Mouse (Mus musculus) left cerebral cortex, postnatal 14 days (tissue): ENCODE data around the gene Srsf4. TPM values are rescaled to one million over a fixed set of nuclear protein-coding genes. Genes with fewer than 3 reads are reported as not detected.

Experiments used
- DNase-seq, 2 experiments: peaks; one replicate each; pipeline ENCODE4 v3.0.0; 2021 to 2022; ENCODE audit warnings: low spot score in 2 of 2, mixed read lengths in 1 of 2
- intact Hi-C: fragments of 180-260 bp; cut with DNase I; formaldehyde crosslinking; loops from one replicate; pipeline ENCODE4 v1.15.1; 2025
- total RNA-seq, 2 experiments: library from RNA; stranded (reverse); gene quantifications; 2 replicates each; pipeline ENCODE4 v1.2.3; 2021

Gene Srsf4
- total RNA-seq, 2 experiments from 2014 or later: 67.2 to 78.6 TPM

GRCm38 (mm10) chr4:131929146-131929545 lies 55.7 kb downstream of the Srsf4 start:
- intact Hi-C loops: no loop called here
- DNase-seq: no peak

GRCm38 (mm10) chr4:131939459-131939858 lies 66.0 kb downstream of the Srsf4 start:
- no peak for DNase-seq
- intact Hi-C loops: no loop called here

DNA sequence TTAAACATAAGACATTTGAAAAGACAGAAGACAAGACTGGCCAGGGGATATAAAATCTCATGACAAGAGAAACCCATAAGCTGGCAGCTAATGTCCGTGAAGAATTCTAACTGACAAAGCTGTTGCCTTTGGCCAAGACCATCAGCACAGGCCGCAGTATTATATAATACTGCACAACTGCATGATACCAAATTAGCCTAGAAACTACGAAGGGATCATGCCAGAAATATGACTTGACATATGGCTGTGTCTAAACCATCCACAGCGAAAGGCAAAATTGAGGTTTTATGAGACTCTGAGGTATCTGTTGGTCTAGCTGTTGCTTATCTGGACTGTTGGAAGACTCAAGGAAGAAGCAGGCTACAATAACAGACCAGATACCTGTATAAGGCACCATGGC lies 67.4 kb downstream of the Srsf4 start:
- DNase-seq: no peak
- intact Hi-C loops: no loop called here

GRCm38 (mm10) chr4:131947848-131948247 lies 74.4 kb downstream of the Srsf4 start:
- intact Hi-C loops: no loop called here
- DNase-seq: no peak

DNA sequence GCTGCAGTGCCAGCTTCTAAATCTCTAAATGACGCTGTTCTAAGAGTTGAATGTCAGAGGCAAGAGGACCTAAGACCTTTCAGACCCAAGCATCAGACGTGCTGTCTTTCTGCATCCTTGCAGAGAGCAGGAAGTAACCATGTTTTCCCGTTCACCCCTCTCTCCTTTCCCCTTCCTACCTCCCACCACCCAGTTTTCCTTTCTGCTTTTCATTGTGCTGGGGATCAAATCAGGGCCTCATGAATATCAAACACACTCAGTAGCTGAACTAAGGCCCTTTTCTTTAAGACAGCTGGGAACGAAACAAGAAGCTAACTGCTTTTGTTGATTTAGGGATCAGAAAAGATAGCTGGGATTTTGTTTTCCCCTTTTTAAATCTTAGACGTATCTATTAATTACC lies 76.5 kb downstream of the Srsf4 start:
- intact Hi-C loops: no loop called here
- DNase-seq: no peak

- intact Hi-C loops: no loop called here
- DNase-seq: no peak
Measured at GRCm38 (mm10) chr4:131950657-131951056, 77.2 kb downstream of the Srsf4 start.

Other genes starting within 250 kb of the Srsf4 start
- gene Ptpru, start 35.3 kb upstream of the Srsf4 start, total RNA-seq: 10 to 100 TPM; 63.8 to 64.9 TPM
- gene Mecr, start 30.1 kb upstream of the Srsf4 start, total RNA-seq: 10 to 100 TPM; 31.6 to 34.7 TPM
- 1 to 10 TPM; 5.9 to 6.1 TPM for gene Tmem200b, start 48.2 kb downstream of the Srsf4 start, total RNA-seq
- gene Gm10300, start 201.1 kb downstream of the Srsf4 start, total RNA-seq: not detected
- gene Epb41, start 201.7 kb downstream of the Srsf4 start, total RNA-seq: 10 to 100 TPM; 26.2 to 28.4 TPM